Mouse (Mus musculus) right cerebral cortex, postnatal 10 days (tissue): Measurements from ENCODE around the gene Actr10.
A peak's percentile ranks its signal among the peaks of the same experiment; 100 is the strongest.

Source experiments
- DNase-seq, 2 experiments: peaks; one replicate each; pipeline ENCODE4 v3.0.0; 2021; ENCODE audit warnings: low spot score in 2 of 2

The Actr10 gene

GRCm38 (mm10) chr12:70967581-70967980, 29.9 kb downstream of the Actr10 start:
- no peak for DNase-seq

GRCm38 (mm10) chr12:70968141-70968790, 30.6 kb downstream of the Actr10 start:
- peak; percentile 87 for DNase-seq

DNA sequence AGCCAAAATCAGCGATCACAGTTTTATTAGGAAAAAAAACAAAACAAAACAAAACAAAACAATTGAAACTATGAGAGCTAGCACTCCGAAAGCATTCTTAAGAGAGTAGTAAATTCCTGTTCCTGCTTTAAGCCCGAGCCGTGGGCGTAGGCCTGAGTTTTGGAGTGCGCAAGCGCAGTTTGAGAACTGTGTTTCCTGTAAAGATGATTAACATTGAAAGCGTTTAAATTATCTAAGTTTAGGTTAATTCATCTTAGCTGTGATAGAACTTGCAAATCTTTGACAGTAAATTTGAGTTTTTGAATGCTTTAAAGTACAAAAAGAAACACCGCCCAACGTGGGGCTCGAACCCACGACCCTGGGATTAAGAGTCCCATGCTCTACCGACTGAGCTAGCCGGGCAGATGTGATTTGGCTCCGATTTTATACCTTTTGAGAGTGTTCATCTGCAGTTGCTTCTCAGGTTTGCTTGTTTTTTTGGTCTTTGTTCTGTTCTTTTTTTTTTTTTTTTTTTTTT, 31.2 kb downstream of the Actr10 start:
- peak; percentile 90 for DNase-seq

DNA sequence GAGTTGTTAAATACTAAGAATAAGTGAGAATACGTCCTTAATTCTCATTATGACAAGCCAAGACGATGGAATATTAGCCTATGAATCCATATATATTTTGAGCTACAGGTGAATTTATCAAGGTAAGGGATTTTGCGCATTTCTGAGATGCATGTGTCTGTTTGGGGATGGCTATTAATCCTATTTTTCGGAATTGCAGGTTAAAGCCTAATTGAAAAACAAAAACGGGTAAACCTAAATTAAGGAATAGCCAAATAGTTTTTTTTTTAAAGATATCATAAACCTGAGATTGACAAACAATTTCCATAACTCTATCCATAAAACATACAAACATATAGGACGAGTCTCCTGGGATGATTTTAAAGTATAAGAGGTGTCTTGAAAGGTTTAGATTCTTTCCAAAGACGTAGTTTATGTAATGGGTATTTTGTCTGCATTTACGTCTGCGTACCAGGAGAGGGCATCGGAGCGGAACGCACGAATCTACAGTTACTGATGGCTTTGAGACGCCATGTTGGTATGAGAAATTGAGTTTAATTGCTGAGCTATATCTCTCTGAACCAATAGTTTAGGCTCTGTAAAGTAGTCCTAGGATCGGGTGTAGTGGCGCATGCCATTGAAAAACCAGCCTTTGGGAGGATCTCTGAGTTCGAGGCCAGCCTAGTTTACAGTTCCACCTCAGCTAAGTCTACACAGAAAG, 32.0 kb downstream of the Actr10 start:
- DNase-seq: peak; percentile 75 to 84

GRCm38 (mm10) chr12:70973831-70974230, 36.2 kb downstream of the Actr10 start:
- no peak for DNase-seq

- peak; percentile 95 to 96 for DNase-seq
Observed at GRCm38 (mm10) chr12:70974441-70975266, 37.0 kb downstream of the Actr10 start, which contains the start of gene Psma3. Gene Psma3 (plus strand): TSS chr12:70974621.

DNA sequence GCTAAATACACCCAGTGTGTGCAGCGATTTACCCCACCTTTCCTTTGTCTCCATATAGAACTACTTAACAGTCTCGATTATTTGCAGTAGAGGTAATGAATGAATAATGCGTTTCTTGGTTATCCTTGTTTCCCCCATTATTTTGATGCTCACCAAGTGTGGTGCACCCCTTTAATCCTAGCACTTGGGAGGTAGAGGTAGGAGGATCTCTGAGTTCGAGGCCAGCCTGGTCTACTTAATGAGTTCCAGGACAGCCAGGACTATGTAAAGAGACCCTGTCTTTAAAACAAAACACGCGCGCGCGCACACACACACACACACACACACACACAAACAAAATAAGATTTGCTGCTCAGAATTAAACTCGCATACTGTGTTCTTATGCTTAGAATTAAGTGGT, 37.7 kb downstream of the Actr10 start:
- DNase-seq: no peak

DNA sequence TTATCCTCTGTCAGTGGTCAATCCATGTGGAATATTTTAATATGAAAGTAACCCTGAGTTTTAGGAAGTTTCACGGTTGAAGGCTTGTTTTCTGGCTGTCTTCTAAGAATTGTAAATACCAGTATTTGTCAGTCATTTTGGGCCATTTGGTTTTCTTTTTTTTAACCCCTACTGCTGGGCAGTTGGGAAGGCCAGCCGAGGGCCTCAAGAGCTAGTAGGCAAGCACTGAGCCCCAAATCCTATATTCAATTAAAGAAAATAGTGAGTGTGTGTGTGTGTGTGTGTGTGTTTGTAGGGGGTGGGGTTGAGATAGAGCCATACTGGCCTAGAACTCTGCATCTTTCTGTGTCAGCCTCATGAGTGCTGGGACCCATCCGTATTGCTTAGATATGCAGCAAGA, 38.2 kb downstream of the Actr10 start:
- DNase-seq: no peak

DNA sequence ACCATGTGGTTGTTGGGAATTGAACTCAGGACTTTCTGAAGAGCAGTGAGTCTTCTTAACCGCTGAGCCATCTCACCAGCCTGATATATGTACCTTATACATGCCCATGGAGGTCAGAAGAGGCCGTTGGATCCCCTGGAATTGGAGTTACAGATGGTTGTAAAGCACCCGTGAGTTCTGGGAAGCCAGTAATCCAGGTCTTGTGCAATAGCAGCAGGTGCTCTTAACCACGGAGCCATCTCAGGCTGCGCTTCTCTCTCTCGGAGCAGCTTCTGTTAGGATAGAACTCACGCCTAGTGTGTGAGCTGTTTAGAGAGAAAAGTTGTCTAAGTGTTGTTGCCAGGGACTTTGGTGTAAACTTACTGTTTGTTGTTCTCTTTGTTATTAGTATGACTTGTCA, 40.7 kb downstream of the Actr10 start:
- DNase-seq: no peak

DNA sequence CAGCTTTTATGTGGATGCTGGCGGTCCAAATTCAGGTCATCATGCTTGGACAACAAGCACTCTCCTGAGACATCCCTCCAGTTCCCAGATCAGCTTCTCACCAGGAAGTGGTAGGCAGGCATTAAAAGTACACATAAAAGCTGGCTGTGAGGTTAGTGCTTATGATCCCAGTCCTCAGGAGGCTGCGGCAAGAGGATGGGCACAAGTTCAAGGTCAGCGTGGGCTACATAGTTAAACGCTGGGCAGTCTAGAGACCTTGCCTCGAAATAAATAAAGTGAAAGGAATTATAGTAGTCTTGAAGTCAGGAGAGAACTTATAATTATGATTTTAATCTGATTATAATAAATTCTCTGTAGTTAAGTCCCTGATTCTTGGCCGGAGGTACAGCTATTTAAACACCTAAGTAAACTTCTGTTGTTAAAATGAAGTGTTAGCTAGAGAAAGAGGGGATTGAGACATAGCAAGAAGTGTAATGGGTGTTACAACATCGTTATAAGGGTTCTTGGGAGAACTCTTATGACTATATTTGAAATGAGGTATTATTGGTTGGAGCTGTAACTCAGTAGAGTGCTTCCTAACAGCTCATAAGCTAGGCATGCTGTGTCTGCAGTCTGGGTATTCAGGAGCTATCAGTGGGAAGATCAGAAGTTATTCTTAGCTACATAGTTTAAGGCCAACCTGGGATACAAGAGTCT, 47.3 kb downstream of the Actr10 start:
- no peak for DNase-seq

DNA sequence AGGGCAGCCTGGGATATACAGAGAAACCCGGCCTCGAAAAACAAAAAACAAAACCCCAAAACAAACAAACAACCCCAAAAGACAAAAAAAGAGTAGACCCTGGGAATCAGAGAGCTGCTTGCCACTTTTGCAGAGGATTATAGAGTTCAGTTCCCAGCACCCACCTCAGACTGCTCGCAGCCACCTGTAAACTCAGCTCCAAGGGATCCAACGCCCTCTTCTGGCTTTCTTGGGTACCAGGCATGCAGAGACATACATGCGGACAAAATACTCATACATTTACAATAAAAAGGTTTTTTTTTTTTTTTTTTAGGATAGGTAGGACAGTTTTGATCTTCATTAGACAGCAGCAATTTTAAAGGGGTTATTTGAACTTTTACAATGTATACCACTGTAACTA, 59.6 kb downstream of the Actr10 start:
- no peak for DNase-seq

DNA sequence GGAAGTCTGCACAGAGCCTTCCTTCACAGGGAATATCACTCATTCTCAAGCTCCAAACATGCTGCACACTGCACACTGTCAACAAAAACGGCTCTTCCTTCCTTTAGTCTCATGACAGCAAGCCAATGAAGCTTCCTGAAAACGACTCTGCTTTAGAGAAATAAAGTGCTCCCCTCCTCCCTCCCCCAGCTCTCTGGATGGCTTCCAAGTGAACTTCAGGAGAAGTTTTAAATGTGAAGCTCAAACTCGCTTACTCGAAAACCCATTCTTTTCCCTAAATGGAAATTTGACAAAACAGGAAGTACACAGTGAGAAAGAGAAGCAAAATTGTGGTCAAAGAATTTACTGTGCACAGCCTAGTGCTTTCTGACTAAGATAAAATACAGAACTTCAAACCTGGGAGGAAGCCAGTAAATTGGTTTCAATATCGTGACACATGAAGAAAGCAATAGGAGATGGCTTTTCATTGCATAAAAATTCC, 61.8 kb downstream of the Actr10 start:
- peak in 1 of 2 experiments; percentile 42 for DNase-seq

DNA sequence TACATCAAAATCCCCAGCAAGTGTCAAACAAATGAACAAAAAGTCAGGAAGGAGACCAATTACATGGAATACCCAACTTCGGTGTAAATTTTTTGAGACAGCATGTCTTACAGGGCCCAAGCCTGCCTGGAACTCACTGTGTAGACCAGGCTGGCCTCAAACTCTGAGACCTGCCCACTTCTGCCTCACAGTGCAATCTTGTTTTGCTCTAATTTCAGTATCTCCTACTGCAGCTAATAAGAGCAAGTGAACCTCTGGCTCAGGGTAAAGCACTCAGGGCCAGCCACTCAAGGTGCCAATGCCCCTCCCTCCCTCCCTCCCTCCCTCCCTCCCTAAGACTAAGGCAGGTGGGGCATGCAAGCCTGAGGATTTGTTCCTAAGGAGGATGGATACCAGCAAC, 62.7 kb downstream of the Actr10 start:
- no peak for DNase-seq

GRCm38 (mm10) chr12:71001456-71001855, 63.8 kb downstream of the Actr10 start:
- no peak for DNase-seq

DNA sequence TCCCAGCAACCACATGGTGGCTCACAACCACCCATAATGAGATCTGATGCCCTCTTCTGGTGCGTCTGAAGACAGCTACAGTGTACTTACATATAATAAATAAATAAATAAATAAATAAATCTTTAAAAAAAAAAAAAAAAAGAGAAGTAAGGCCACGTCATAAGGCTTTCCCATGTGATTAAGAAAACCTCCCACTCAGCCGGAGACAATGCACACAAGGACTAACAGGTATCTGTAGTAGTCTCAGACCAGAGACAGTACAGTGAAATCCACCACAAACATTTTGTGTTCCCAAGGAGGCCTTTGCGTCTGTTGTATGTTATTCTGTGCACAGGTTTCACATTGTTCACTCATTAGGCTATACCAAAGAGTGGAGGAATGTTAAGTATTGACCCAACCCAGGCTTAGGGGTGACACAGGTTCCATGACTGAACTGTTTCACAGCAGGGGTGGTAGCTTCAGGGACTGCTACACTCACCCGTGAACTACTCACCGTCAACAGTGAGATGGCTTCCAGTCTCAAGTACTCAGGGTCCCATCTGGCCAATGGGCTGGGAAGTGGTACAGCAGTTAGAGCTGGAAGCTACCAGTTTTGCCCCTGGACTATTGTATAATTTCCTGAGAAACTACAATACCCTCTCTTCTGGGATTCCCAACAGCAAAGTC, 66.2 kb downstream of the Actr10 start:
- DNase-seq: no peak

DNA sequence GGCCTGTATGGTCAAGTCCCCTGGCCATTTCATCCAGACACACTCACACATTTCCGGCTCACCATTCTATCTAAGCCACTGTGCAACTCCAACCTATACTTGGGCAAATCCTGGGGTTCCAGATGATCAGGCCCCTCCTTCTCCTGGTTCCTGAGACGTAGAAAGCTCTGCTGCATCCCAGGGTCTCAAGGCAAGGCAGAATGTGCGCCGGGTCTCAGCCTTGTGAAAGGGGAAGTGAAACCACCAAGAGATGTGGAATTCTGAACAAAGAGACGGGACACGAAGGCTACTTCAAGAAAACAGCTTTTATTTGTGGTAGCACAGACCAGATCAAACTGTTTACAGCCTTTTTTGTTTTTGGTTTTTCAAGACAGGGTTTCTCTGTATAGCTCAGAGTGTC, 68.5 kb downstream of the Actr10 start:
- no peak for DNase-seq

DNA sequence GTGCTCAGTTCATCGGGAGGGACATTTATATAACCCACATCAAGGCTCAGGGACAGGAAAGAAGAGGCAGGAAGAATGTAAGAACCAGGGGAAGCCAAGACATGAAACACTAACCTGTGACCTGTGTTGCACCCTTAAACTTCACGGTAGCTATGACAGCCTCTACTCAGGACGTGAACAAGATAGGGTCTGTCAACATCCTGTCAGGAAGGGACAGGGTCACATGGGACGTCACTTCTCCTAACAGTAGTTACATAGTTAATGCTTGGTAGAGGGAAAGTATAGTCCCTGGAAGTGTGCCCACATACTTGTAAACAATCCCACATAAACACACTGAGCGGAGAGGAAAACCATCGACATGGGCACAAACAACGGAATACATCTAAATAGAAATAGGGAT, 69.2 kb downstream of the Actr10 start:
- DNase-seq: no peak

GRCm38 (mm10) chr12:71009769-71010168, 72.1 kb downstream of the Actr10 start:
- DNase-seq: no peak
